Mouse (Mus musculus) forebrain, embryonic 11.5 days (tissue): ENCODE measurements at regions not wholly inside any gene's neighbourhood (a gene's known extent, or its start where the extent isn't known, plus 50 kb on each side); places are given as distances from the start of the nearest gene placed in this dataset.

Source experiments
- ATAC-seq: fragments of 200-750 bp; cut with Nextera tagmentation; replicated peaks from 2 replicates; pipeline ENCODE4 v1.8.0; 2017; ENCODE audit warnings: moderate TSS enrichment; ENCODE audit not compliant: low FRiP score
- DNase-seq: peaks from one replicate; pipeline ENCODE4 v3.0.0-alpha.2; 2017; ENCODE audit warnings: low spot score
- H3K27ac ChIP-seq: fragments of 300-500 bp; sonication (generic); 2 replicates; pipeline ENCODE4 v1.5.1; 2014; ENCODE audit warnings: low read depth, low read length
- H3K27me3 ChIP-seq: fragments of 300-500 bp; sonication (generic); 2 replicates; pipeline ENCODE4 v1.6.1; 2014; ENCODE audit warnings: mild to moderate bottlenecking, low read length, mixed read lengths; ENCODE audit not compliant: control insufficient read depth, insufficient read depth
- H3K36me3 ChIP-seq: fragments of 300-500 bp; sonication (generic); 2 replicates; pipeline ENCODE4 v1.6.1; 2014; ENCODE audit warnings: mild to moderate bottlenecking, low read length, moderate library complexity, mixed read lengths; ENCODE audit not compliant: control insufficient read depth, insufficient read depth
- H3K4me1 ChIP-seq: fragments of 300-500 bp; sonication (generic); replicated peaks from 2 replicates; pipeline ENCODE4 v1.6.1; 2014; ENCODE audit warnings: low read length, mixed read lengths; ENCODE audit not compliant: control insufficient read depth, insufficient read depth
- H3K4me2 ChIP-seq: fragments of 300-500 bp; sonication (generic); 2 replicates; pipeline ENCODE4 v1.6.1; 2014; ENCODE audit warnings: low read depth, mild to moderate bottlenecking, low read length, moderate library complexity, mixed read lengths; ENCODE audit not compliant: severe bottlenecking
- H3K4me3 ChIP-seq: fragments of 300-500 bp; sonication (generic); 2 replicates; pipeline ENCODE4 v1.5.1; 2014; ENCODE audit warnings: low read depth, low read length
- H3K9ac ChIP-seq: fragments of 300-500 bp; sonication (generic); 2 replicates; pipeline ENCODE4 v1.6.1; 2014; ENCODE audit warnings: low read length
- H3K9me3 ChIP-seq: fragments of 300-500 bp; sonication (generic); 2 replicates; pipeline ENCODE4 v1.6.1; 2016; ENCODE audit warnings: low read length, mixed read lengths; ENCODE audit not compliant: control insufficient read depth
- WGBS: fragments of 180-500 bp; shearing (Covaris S2); extraction: QIAGEN DNeasy Blood & Tissue Kit; methylation state at CpG from one replicate; pipeline ENCODE4 v1.1.7; 2014; 5-methylcytosine and 5-hydroxymethylcytosine counted together

- WGBS = 85% methylated on average over 5 of the region's 5 CpGs
- no peak for DNase-seq
Observed at GRCm38 (mm10) chr1:60665329-60665728, 51.3 kb upstream of the Cd28 start.

GRCm38 (mm10) chr1:60662301-60662986 is 54.2 kb upstream of the Cd28 start:
- no peak for ATAC-seq
- Histone ChIP-seq H3K4me2 (no peak overlapping the region), H3K4me3 (no peak overlapping the region), H3K4me1 (no peaks in the 10 kb centered on the region), H3K9me3 (no peaks in the 10 kb centered on the region), H3K27ac (no peak overlapping the region), H3K27me3 (no peaks in the 10 kb centered on the region), H3K36me3 (no peaks in the 10 kb centered on the region), H3K9ac (no peak overlapping the region)
- no peak for DNase-seq
- WGBS = 75% methylated on average over 9 of the region's 9 CpGs

More at GRCm38 (mm10) chr1:60665329-60665728, 51.3 kb upstream of the Cd28 start:
- Histone ChIP-seq H3K4me3 (no peak overlapping the region), H3K4me1 (no peaks in the 10 kb centered on the region), H3K27ac (no peak overlapping the region), H3K4me2 (no peak overlapping the region), H3K9me3 (no peaks in the 10 kb centered on the region), H3K36me3 (no peaks in the 10 kb centered on the region), H3K9ac (no peak overlapping the region), H3K27me3 (no peaks in the 10 kb centered on the region)
- ATAC-seq = no peak

GRCm38 (mm10) chr1:60661857-60662256 is 54.7 kb upstream of the Cd28 start:
- DNase-seq = no peak
- H3K4me1 ChIP-seq = no peaks in the 10 kb centered on the region
- ATAC-seq = no peak
- no peak overlapping the region for H3K9ac ChIP-seq
- H3K27ac ChIP-seq = no peak overlapping the region
- no peak overlapping the region for H3K4me2 ChIP-seq
- H3K9me3 ChIP-seq = no peaks in the 10 kb centered on the region
- no peaks in the 10 kb centered on the region for H3K27me3 ChIP-seq
- WGBS = 60% methylated on average over 2 of the region's 2 CpGs
- no peak overlapping the region for H3K4me3 ChIP-seq
- H3K36me3 ChIP-seq = no peaks in the 10 kb centered on the region

GRCm38 (mm10) chr1:60659604-60660003 is 57.0 kb upstream of the Cd28 start:
- Histone ChIP-seq H3K4me2 (no peak overlapping the region), H3K4me3 (no peak overlapping the region), H3K9me3 (no peaks in the 10 kb centered on the region), H3K27me3 (no peaks in the 10 kb centered on the region), H3K9ac (no peak overlapping the region), H3K4me1 (no peaks in the 10 kb centered on the region), H3K36me3 (no peaks in the 10 kb centered on the region), H3K27ac (no peak overlapping the region)
- 78% methylated on average over 1 of the region's 1 CpGs for WGBS
- ATAC-seq = no peak
- no peak for DNase-seq

GRCm38 (mm10) chr1:60659041-60659440 is 57.6 kb upstream of the Cd28 start:
- WGBS = 85% methylated on average over 2 of the region's 2 CpGs

GRCm38 (mm10) chr1:60658383-60658782 is 58.2 kb upstream of the Cd28 start:
- H3K4me2 ChIP-seq = no peak overlapping the region
- no peak overlapping the region for H3K9ac ChIP-seq
- no peak overlapping the region for H3K27ac ChIP-seq
- no peaks in the 10 kb centered on the region for H3K9me3 ChIP-seq
- WGBS = 84% methylated on average over 4 of the region's 4 CpGs
- no peaks in the 10 kb centered on the region for H3K36me3 ChIP-seq
- H3K4me3 ChIP-seq = no peak overlapping the region
- ATAC-seq (no peak), DNase-seq (no peak)
- H3K27me3 ChIP-seq = no peaks in the 10 kb centered on the region
- no peaks in the 10 kb centered on the region for H3K4me1 ChIP-seq

More at GRCm38 (mm10) chr1:60659041-60659440, 57.6 kb upstream of the Cd28 start:
- Histone ChIP-seq H3K4me2 (no peak overlapping the region), H3K9ac (no peak overlapping the region), H3K4me1 (no peaks in the 10 kb centered on the region), H3K9me3 (no peaks in the 10 kb centered on the region), H3K27me3 (no peaks in the 10 kb centered on the region), H3K27ac (no peak overlapping the region), H3K4me3 (no peak overlapping the region), H3K36me3 (no peaks in the 10 kb centered on the region)
- DNase-seq (no peak), ATAC-seq (no peak)

GRCm38 (mm10) chr1:60657511-60657910 is 59.1 kb upstream of the Cd28 start:
- no peak overlapping the region for H3K4me2 ChIP-seq
- no peak for DNase-seq
- no peak overlapping the region for H3K9ac ChIP-seq
- H3K9me3 ChIP-seq = no peaks in the 10 kb centered on the region
- no peaks in the 10 kb centered on the region for H3K4me1 ChIP-seq
- 90% methylated on average over 6 of the region's 6 CpGs for WGBS
- no peak for ATAC-seq
- H3K36me3 ChIP-seq = no peaks in the 10 kb centered on the region
- H3K4me3 ChIP-seq = no peak overlapping the region
- no peak overlapping the region for H3K27ac ChIP-seq
- H3K27me3 ChIP-seq = no peaks in the 10 kb centered on the region

GRCm38 (mm10) chr1:60656976-60657375 is 59.6 kb upstream of the Cd28 start:
- Histone ChIP-seq H3K36me3 (no peaks in the 10 kb centered on the region), H3K4me1 (no peaks in the 10 kb centered on the region)

More at GRCm38 (mm10) chr1:60656976-60657375, 59.6 kb upstream of the Cd28 start:
- no peak for DNase-seq
- WGBS = 75% methylated on average over 4 of the region's 4 CpGs
- no peaks in the 10 kb centered on the region for H3K27me3 ChIP-seq
- H3K9ac ChIP-seq = no peak overlapping the region
- no peak overlapping the region for H3K4me2 ChIP-seq
- no peak for ATAC-seq
- no peak overlapping the region for H3K4me3 ChIP-seq
- H3K27ac ChIP-seq = no peak overlapping the region
- no peaks in the 10 kb centered on the region for H3K9me3 ChIP-seq
